Mouse (Mus musculus): ENCODE measurements around the gene Ttc6. TPM values are rescaled to one million over a fixed set of nuclear protein-coding genes. Genes with fewer than 3 reads are reported as not detected.

The Ttc6 gene
- total RNA-seq, 1 experiment: 0.18 TPM

GRCm38 (mm10) chr12:57550181-57550808 lies 13.6 kb upstream of the Ttc6 start:
- Histone ChIP-seq H3K36me3 (ENCODE audit: control insufficient read depth, insufficient read depth, low read length, poor library complexity, severe bottlenecking) (no peaks in the 10 kb centered on the region), H3K4me3 (ENCODE audit: insufficient read depth in 1 of 2, low read depth in 1 of 2, low read length in 2 of 2, poor library complexity in 1 of 2, severe bottlenecking in 1 of 2) (peak overlapping the region in 1 of 2 experiments; percentile 32; a peak in 1 of 4 replicates), H3K9ac (ENCODE audit: insufficient read depth, low read depth, low read length, poor library complexity, severe bottlenecking) (no peak overlapping the region), H3K9me3 (ENCODE audit: control insufficient read depth, insufficient read depth, low read depth, low read length) (no peaks in the 10 kb centered on the region), H3K4me1 (ENCODE audit: control insufficient read depth in 2 of 2, insufficient read depth in 2 of 2, low read length in 2 of 2, poor library complexity in 1 of 2) (peaks cover 0 to 13% of the 10 kb centered on the region in 2 experiments; a peak in 1 of 4 replicates), H3K27ac (ENCODE audit: insufficient read depth, low read depth, low read length, poor library complexity, severe bottlenecking) (no peak overlapping the region)
- TF ChIP-seq ZC3H11A (IDR thresholded peaks at IDR 0.05; ENCODE audit: borderline replicate concordance, low read depth, low read length) (no peak), MAFK (IDR thresholded peaks at IDR 0.05; ENCODE audit: insufficient read depth, low read depth, low read length) (no peak), HCFC1 (IDR thresholded peaks at IDR 0.05; ENCODE audit: borderline replicate concordance, insufficient read depth, low read length) (no peak), ZNF384 (IDR thresholded peaks at IDR 0.05; ENCODE audit: low read depth, low read length) (no peak), CHD2 (IDR thresholded peaks at IDR 0.05; ENCODE audit: low read depth, low read length) (no peak)
- DNase-seq (ENCODE audit: low read depth, low spot score): no peak
- in situ Hi-C loops (cut with MboI; ENCODE audit: low sequenced_read_pairs in 2 of 2, unreplicated experiment in 2 of 2): no loop called here

- no peak for DNase-seq (ENCODE audit: low read depth, low spot score)
- Histone ChIP-seq H3K9me3 (ENCODE audit: control insufficient read depth, insufficient read depth, low read depth, low read length) (no peaks in the 10 kb centered on the region), H3K36me3 (ENCODE audit: control insufficient read depth, insufficient read depth, low read length, poor library complexity, severe bottlenecking) (no peaks in the 10 kb centered on the region), H3K9ac (ENCODE audit: insufficient read depth, low read depth, low read length, poor library complexity, severe bottlenecking) (no peak overlapping the region), H3K4me3 (ENCODE audit: insufficient read depth in 1 of 2, low read depth in 1 of 2, low read length in 2 of 2, poor library complexity in 1 of 2, severe bottlenecking in 1 of 2) (no peak overlapping the region), H3K4me1 (ENCODE audit: control insufficient read depth in 2 of 2, insufficient read depth in 2 of 2, low read length in 2 of 2, poor library complexity in 1 of 2) (peaks cover 0 to 13% of the 10 kb centered on the region in 2 experiments; a peak in 1 of 4 replicates), H3K27ac (ENCODE audit: insufficient read depth, low read depth, low read length, poor library complexity, severe bottlenecking) (no peak overlapping the region)
- no peak for TF ChIP-seq ZC3H11A (IDR thresholded peaks at IDR 0.05; ENCODE audit: borderline replicate concordance, low read depth, low read length)
- TF ChIP-seq MAFK (IDR thresholded peaks at IDR 0.05; ENCODE audit: insufficient read depth, low read depth, low read length): no peak
- no peak for TF ChIP-seq ZNF384 (IDR thresholded peaks at IDR 0.05; ENCODE audit: low read depth, low read length)
- no peak for TF ChIP-seq HCFC1 (IDR thresholded peaks at IDR 0.05; ENCODE audit: borderline replicate concordance, insufficient read depth, low read length)
- TF ChIP-seq CHD2 (IDR thresholded peaks at IDR 0.05; ENCODE audit: low read depth, low read length): no peak
- in situ Hi-C loops (cut with MboI; ENCODE audit: low sequenced_read_pairs in 2 of 2, unreplicated experiment in 2 of 2): no loop called here
These were observed 13.0 kb upstream of the Ttc6 start for GRCm38 (mm10) chr12:57550881-57551280.

- Histone ChIP-seq H3K4me1 (ENCODE audit: control insufficient read depth in 2 of 2, insufficient read depth in 2 of 2, low read length in 2 of 2, poor library complexity in 1 of 2) (peaks cover 0 to 12% of the 10 kb centered on the region in 2 experiments; a peak in 1 of 4 replicates), H3K36me3 (ENCODE audit: control insufficient read depth, insufficient read depth, low read length, poor library complexity, severe bottlenecking) (no peaks in the 10 kb centered on the region), H3K9me3 (ENCODE audit: control insufficient read depth, insufficient read depth, low read depth, low read length) (no peaks in the 10 kb centered on the region), H3K27ac (ENCODE audit: insufficient read depth, low read depth, low read length, poor library complexity, severe bottlenecking) (no peak overlapping the region), H3K4me3 (ENCODE audit: insufficient read depth in 1 of 2, low read depth in 1 of 2, low read length in 2 of 2, poor library complexity in 1 of 2, severe bottlenecking in 1 of 2) (no peak overlapping the region), H3K9ac (ENCODE audit: insufficient read depth, low read depth, low read length, poor library complexity, severe bottlenecking) (no peak overlapping the region)
- no peak for DNase-seq (ENCODE audit: low read depth, low spot score)
- TF ChIP-seq MAFK (IDR thresholded peaks at IDR 0.05; ENCODE audit: insufficient read depth, low read depth, low read length): no peak
- TF ChIP-seq CHD2 (IDR thresholded peaks at IDR 0.05; ENCODE audit: low read depth, low read length): no peak
- TF ChIP-seq ZNF384 (IDR thresholded peaks at IDR 0.05; ENCODE audit: low read depth, low read length): no peak
- TF ChIP-seq HCFC1 (IDR thresholded peaks at IDR 0.05; ENCODE audit: borderline replicate concordance, insufficient read depth, low read length): no peak
- TF ChIP-seq ZC3H11A (IDR thresholded peaks at IDR 0.05; ENCODE audit: borderline replicate concordance, low read depth, low read length): no peak
- in situ Hi-C loops (cut with MboI; ENCODE audit: low sequenced_read_pairs in 2 of 2, unreplicated experiment in 2 of 2): no loop called here
These were observed 11.6 kb upstream of the Ttc6 start for GRCm38 (mm10) chr12:57552286-57552685.

- no peak overlapping the region for H3K4me3 ChIP-seq (ENCODE audit: insufficient read depth in 1 of 2, low read depth in 1 of 2, low read length in 2 of 2, poor library complexity in 1 of 2, severe bottlenecking in 1 of 2)
- H3K9me3 ChIP-seq (ENCODE audit: control insufficient read depth, insufficient read depth, low read depth, low read length): no peaks in the 10 kb centered on the region
- no peak overlapping the region for H3K27ac ChIP-seq (ENCODE audit: insufficient read depth, low read depth, low read length, poor library complexity, severe bottlenecking)
- TF ChIP-seq MAFK (IDR thresholded peaks at IDR 0.05; ENCODE audit: insufficient read depth, low read depth, low read length) (no peak), HCFC1 (IDR thresholded peaks at IDR 0.05; ENCODE audit: borderline replicate concordance, insufficient read depth, low read length) (no peak), CHD2 (IDR thresholded peaks at IDR 0.05; ENCODE audit: low read depth, low read length) (no peak), ZC3H11A (IDR thresholded peaks at IDR 0.05; ENCODE audit: borderline replicate concordance, low read depth, low read length) (no peak), ZNF384 (IDR thresholded peaks at IDR 0.05; ENCODE audit: low read depth, low read length) (no peak)
- peaks cover 0 to 4% of the 10 kb centered on the region in 2 experiments; a peak in 1 of 4 replicates for H3K4me1 ChIP-seq (ENCODE audit: control insufficient read depth in 2 of 2, insufficient read depth in 2 of 2, low read length in 2 of 2, poor library complexity in 1 of 2)
- in situ Hi-C loops (cut with MboI; ENCODE audit: low sequenced_read_pairs in 2 of 2, unreplicated experiment in 2 of 2): no loop called here
- no peak overlapping the region for H3K9ac ChIP-seq (ENCODE audit: insufficient read depth, low read depth, low read length, poor library complexity, severe bottlenecking)
- H3K36me3 ChIP-seq (ENCODE audit: control insufficient read depth, insufficient read depth, low read length, poor library complexity, severe bottlenecking): no peaks in the 10 kb centered on the region
- DNase-seq (ENCODE audit: low read depth, low spot score): no peak
These were observed 9.8 kb upstream of the Ttc6 start for GRCm38 (mm10) chr12:57554091-57554490.
